Mouse (Mus musculus) liver, embryonic 14.5 days (tissue): Measurements from ENCODE around the gene Parvg. TPM values are rescaled to one million over a fixed set of nuclear protein-coding genes. Genes with fewer than 3 reads are reported as not detected.

Experiments used
- ATAC-seq: fragments of 200-750 bp; cut with Nextera tagmentation; 2 replicates; pipeline ENCODE4 v1.8.0; 2017; ENCODE audit warnings: moderate number of reproducible peaks, mild to moderate bottlenecking, moderate library complexity; ENCODE audit not compliant: insufficient read depth
- DNase-seq, 3 experiments: peaks; one replicate each; pipeline ENCODE4 v3.0.0-alpha.2; 2012 to 2013; ENCODE audit warnings: low read depth in 3 of 3, low spot score in 3 of 3
- H3K27ac ChIP-seq: fragments of 300-500 bp; sonication (generic); 2 replicates; pipeline ENCODE4 v1.5.1; 2014; ENCODE audit warnings: moderate library complexity, mild to moderate bottlenecking, control low read depth, inconsistent platforms
- H3K27me3 ChIP-seq: fragments of 300-500 bp; sonication (generic); 2 replicates; pipeline ENCODE4 v1.6.1; 2014; ENCODE audit warnings: mild to moderate bottlenecking, low read length, moderate library complexity; ENCODE audit not compliant: control insufficient read depth, insufficient read depth
- H3K36me3 ChIP-seq: fragments of 300-500 bp; sonication (generic); replicated peaks from 2 replicates; pipeline ENCODE4 v1.6.1; 2014; ENCODE audit warnings: low read depth; ENCODE audit not compliant: control insufficient read depth, insufficient read depth
- H3K4me1 ChIP-seq, 2 experiments: fragments of 200-500 bp in 1 of 2; fragments of 300-500 bp in 1 of 2; sonication (generic) in 1 of 2; replicated peaks; 2 replicates each; pipeline ENCODE4 v1.6.1; 2012 to 2014; ENCODE audit warnings: antibody characterized with exemption in 1 of 2, inconsistent platforms in 1 of 2, low read length in 1 of 2; ENCODE audit not compliant: control insufficient read depth in 2 of 2, insufficient read depth in 2 of 2
- H3K4me2 ChIP-seq: fragments of 300-500 bp; sonication (generic); 2 replicates; pipeline ENCODE4 v1.6.1; 2014; ENCODE audit warnings: low read depth, mild to moderate bottlenecking, control low read depth, moderate library complexity
- H3K4me3 ChIP-seq, 2 experiments: fragments of 200-500 bp in 1 of 2; fragments of 300-500 bp in 1 of 2; sonication (generic) in 1 of 2; 2 replicates each; pipeline ENCODE4 v1.5.1; 2012 to 2014; ENCODE audit warnings: low read depth in 2 of 2, low read length in 2 of 2, mild to moderate bottlenecking in 2 of 2, control low read depth in 1 of 2, inconsistent platforms in 1 of 2, moderate library complexity in 1 of 2; ENCODE audit not compliant: insufficient read depth in 1 of 2
- H3K9ac ChIP-seq: fragments of 300-500 bp; sonication (generic); replicated peaks from 2 replicates; pipeline ENCODE4 v1.6.1; 2014; ENCODE audit warnings: mild to moderate bottlenecking, control low read depth, moderate library complexity
- H3K9me3 ChIP-seq: fragments of 300-500 bp; sonication (generic); 2 replicates; pipeline ENCODE4 v1.6.1; 2016; ENCODE audit warnings: low read length, mixed read lengths; ENCODE audit not compliant: control insufficient read depth
- CTCF ChIP-seq: IDR thresholded peaks from 2 replicates; pipeline ENCODE4 v1.5.1; 2016; ENCODE audit warnings: antibody characterized with exemption, low read depth, control low read depth
- EP300 ChIP-seq: IDR thresholded peaks from 2 replicates; pipeline ENCODE4 v1.6.1; 2016; ENCODE audit warnings: antibody characterized with exemption, low read depth
- WGBS: fragments of 180-500 bp; shearing (Covaris S2); extraction: QIAGEN DNeasy Blood & Tissue Kit; methylation state at CpG from one replicate; pipeline ENCODE4 v1.1.7; 2014; ENCODE audit not compliant: insufficient replicate concordance; 5-methylcytosine and 5-hydroxymethylcytosine counted together
- polyA plus RNA-seq, 2 experiments: library from polyadenylated mRNA; depleted of rRNA in 1 of 2; stranded (reverse) in 1 of 2; unstranded in 1 of 2; fragments of >200 nt; fragmentation: Nextera tagmentation in 1 of 2; extraction: Ambion mirVana in 1 of 2; gene quantifications; 2 replicates each; pipeline versions ENCODE4 v1.2.1 to v1.2.3; 2012 to 2014

The Parvg gene
- polyA plus RNA-seq, 2 experiments: 7.6 to 8.3 TPM

DNA sequence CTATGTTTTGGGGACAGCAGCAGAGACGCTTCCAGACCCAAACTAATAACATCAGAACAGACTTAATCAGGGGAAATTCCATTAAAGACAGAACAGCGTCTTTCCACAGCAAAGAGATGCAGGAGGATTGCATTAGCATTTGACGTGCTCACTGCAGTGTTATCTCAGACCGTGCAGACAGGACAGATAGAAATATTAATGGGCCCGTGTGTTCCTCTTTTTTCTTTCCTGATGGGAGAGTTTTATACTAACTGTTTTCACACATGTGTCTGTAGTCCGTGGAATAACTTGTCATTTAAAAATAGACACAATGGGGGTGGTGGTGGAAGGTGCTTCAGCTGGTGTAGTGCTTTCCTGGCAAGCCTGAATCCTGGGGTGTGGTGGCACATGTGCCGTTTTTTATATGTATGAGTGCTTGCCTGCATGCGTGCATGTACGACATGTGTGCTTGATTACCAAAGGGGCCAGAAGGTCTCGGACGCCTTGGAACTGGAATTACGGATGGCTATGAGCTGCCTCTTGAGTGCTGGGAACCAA is 12.5 kb downstream of the Parvg start:
- Histone ChIP-seq H3K4me1 (no peaks in the 10 kb centered on the region; a peak in 1 of 4 replicates), H3K27ac (no peak overlapping the region), H3K36me3 (no peaks in the 10 kb centered on the region), H3K27me3 (no peaks in the 10 kb centered on the region), H3K4me3 (no peak overlapping the region), H3K9me3 (no peaks in the 10 kb centered on the region), H3K9ac (no peak overlapping the region), H3K4me2 (no peak overlapping the region)
- TF ChIP-seq EP300 (no peak), CTCF (no peak)
- WGBS: 45% methylated on average over 12 of the region's 12 CpGs
- no peak for ATAC-seq
- no peak for DNase-seq

DNA sequence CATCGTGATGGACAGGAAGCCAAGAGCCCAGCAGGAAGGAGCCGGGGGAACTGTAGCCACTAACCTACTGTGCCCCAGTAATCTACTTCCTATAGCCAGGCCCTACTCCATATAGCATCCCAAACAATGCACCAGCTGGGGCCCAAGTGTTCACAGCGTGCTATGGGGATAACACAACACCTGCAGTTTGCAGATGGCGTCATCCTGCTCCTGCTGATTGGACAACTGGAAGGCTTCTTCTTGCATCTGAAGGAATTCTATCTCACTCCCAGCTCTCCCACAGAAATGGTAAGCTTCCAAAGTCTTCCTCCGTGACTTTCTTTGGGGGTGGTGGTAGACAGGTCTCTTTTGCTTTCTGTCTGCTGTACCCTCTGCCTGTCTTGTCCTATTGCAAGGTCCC is 13.8 kb downstream of the Parvg start:
- no peak for DNase-seq
- no peak for TF ChIP-seq EP300
- no peak for TF ChIP-seq CTCF
- ATAC-seq: no peak
- 50% methylated on average over 5 of the region's 5 CpGs for WGBS
- Histone ChIP-seq H3K27me3 (no peaks in the 10 kb centered on the region), H3K9me3 (no peaks in the 10 kb centered on the region), H3K4me3 (no peak overlapping the region), H3K36me3 (no peaks in the 10 kb centered on the region), H3K4me2 (no peak overlapping the region), H3K4me1 (no peaks in the 10 kb centered on the region; a peak in 1 of 4 replicates), H3K9ac (no peak overlapping the region), H3K27ac (no peak overlapping the region)

DNA sequence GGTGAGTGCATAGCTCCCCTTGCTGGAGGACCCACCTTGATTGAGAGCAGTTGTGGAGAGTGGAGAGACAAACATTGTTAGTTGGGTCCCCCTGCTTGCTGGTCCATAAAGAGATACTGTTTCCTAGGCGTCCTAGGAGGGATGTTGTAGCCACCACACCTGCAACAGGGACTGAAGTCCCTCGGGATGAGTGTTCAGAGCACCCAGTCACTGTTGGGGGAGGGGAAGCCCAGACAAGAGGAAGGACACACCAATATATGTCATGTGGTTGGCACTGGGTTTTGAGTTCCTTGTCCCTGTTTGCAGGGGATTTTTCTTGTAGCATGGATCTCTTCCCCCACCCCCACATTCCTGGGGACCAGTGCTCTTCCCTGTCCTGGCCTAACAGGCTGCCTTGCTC is 17.1 kb downstream of the Parvg start:
- no peaks in the 10 kb centered on the region for H3K36me3 ChIP-seq
- DNase-seq: no peak
- no peak for TF ChIP-seq EP300
- TF ChIP-seq CTCF: no peak
- no peak overlapping the region for H3K4me2 ChIP-seq
- H3K9me3 ChIP-seq: no peaks in the 10 kb centered on the region
- ATAC-seq: no peak
- H3K4me1 ChIP-seq: no peaks in the 10 kb centered on the region; a peak in 1 of 4 replicates
- no peak overlapping the region for H3K27ac ChIP-seq
- H3K9ac ChIP-seq: no peak overlapping the region
- no peak overlapping the region for H3K4me3 ChIP-seq
- WGBS: 23% methylated on average over 2 of the region's 2 CpGs
- no peaks in the 10 kb centered on the region for H3K27me3 ChIP-seq

GRCm38 (mm10) chr15:84348769-84349168 is 24.9 kb downstream of the Parvg start:
- Histone ChIP-seq H3K4me1 (0 out of 4 replicates have a peak, but pooled peaks cover 0 to 3% of the 10 kb centered on the region in 2 experiments), H3K27ac (no peak overlapping the region), H3K9me3 (peaks cover 4% of the 10 kb centered on the region), H3K36me3 (no peaks in the 10 kb centered on the region), H3K4me2 (no peak overlapping the region), H3K27me3 (no peaks in the 10 kb centered on the region), H3K9ac (no peak overlapping the region), H3K4me3 (no peak overlapping the region)
- ATAC-seq: no peak
- no peak for TF ChIP-seq EP300
- TF ChIP-seq CTCF: peak; percentile 63
- DNase-seq: no peak
- WGBS: 68% methylated on average over 4 of the region's 4 CpGs

- no peaks in the 10 kb centered on the region for H3K27me3 ChIP-seq
Observed at GRCm38 (mm10) chr15:84349915-84350738, 26.3 kb downstream of the Parvg start.

More at GRCm38 (mm10) chr15:84349915-84350738, 26.3 kb downstream of the Parvg start:
- Histone ChIP-seq H3K9ac (no peak overlapping the region), H3K4me2 (no peak overlapping the region), H3K4me3 (no peak overlapping the region), H3K36me3 (no peaks in the 10 kb centered on the region), H3K27ac (no peak overlapping the region), H3K9me3 (peaks cover 4% of the 10 kb centered on the region), H3K4me1 (0 out of 4 replicates have a peak, but pooled peaks cover 0 to 5% of the 10 kb centered on the region in 2 experiments)
- DNase-seq: no peak
- 32% methylated on average over 14 of the region's 14 CpGs for WGBS
- TF ChIP-seq CTCF: no peak
- no peak for TF ChIP-seq EP300
- ATAC-seq: no peak
